Mouse (Mus musculus) heart, adult 11 months (tissue): ENCODE data around the gene Psma5.
A peak's percentile ranks its signal among the peaks of the same experiment; 100 is the strongest.

ENCODE experiments used
- DNase-seq: peaks from one replicate; pipeline ENCODE4 v3.0.0; 2022

The Psma5 gene

GRCm38 (mm10) chr3:108282401-108283240 lies 25.9 kb downstream of the Psma5 start:
- peak; percentile 74 for DNase-seq

GRCm38 (mm10) chr3:108283241-108283561 lies 26.5 kb downstream of the Psma5 start:
- no peak for DNase-seq

GRCm38 (mm10) chr3:108283781-108284601 lies 27.3 kb downstream of the Psma5 start, which contains the start of gene Sort1:
Gene Sort1, plus strand, starts transcription at chr3:108284082.
- peak; percentile 100 for DNase-seq

GRCm38 (mm10) chr3:108285078-108285711 lies 28.5 kb downstream of the Psma5 start:
- DNase-seq: peak; percentile 79

- DNase-seq: peak; percentile 63
Observed at GRCm38 (mm10) chr3:108286671-108287439, 30.1 kb downstream of the Psma5 start.

- peak; percentile 88 for DNase-seq
Observed at GRCm38 (mm10) chr3:108287811-108288805, 31.4 kb downstream of the Psma5 start.

- peak; percentile 79 for DNase-seq
Observed at GRCm38 (mm10) chr3:108289311-108290130, 32.8 kb downstream of the Psma5 start.

GRCm38 (mm10) chr3:108291036-108291799 lies 34.5 kb downstream of the Psma5 start:
- peak; percentile 77 for DNase-seq

- peak; percentile 96 for DNase-seq
Observed at GRCm38 (mm10) chr3:108294398-108294797, 37.7 kb downstream of the Psma5 start.

- peak; percentile 98 for DNase-seq
Observed at GRCm38 (mm10) chr3:108295379-108296219, 38.9 kb downstream of the Psma5 start.

- DNase-seq: peak; percentile 97
Observed at GRCm38 (mm10) chr3:108296220-108297049, 39.7 kb downstream of the Psma5 start.

GRCm38 (mm10) chr3:108297050-108297419 lies 40.3 kb downstream of the Psma5 start:
- no peak for DNase-seq

GRCm38 (mm10) chr3:108297603-108298553 lies 41.2 kb downstream of the Psma5 start:
- no peak for DNase-seq

- no peak for DNase-seq
Observed at GRCm38 (mm10) chr3:108300455-108301030, 43.8 kb downstream of the Psma5 start.

GRCm38 (mm10) chr3:108303683-108304082 lies 47.0 kb downstream of the Psma5 start:
- DNase-seq: no peak

- no peak for DNase-seq
Observed at GRCm38 (mm10) chr3:108304747-108305146, 48.0 kb downstream of the Psma5 start.
